Mouse (Mus musculus): ENCODE measurements around the gene Tbc1d8. TPM values are rescaled to one million over a fixed set of nuclear protein-coding genes. Genes with fewer than 3 reads are reported as not detected.

Tbc1d8 gene
- polyA plus RNA-seq, 1 experiment from 2014 or later, result 13.2 TPM

GRCm38 (mm10) chr1:39330857-39331594 is 147.5 kb downstream of the Tbc1d8 start:
- H3K27ac ChIP-seq (replicated peaks in 1 of 2; ENCODE audit: control insufficient read depth in 1 of 2, insufficient read depth in 1 of 2, low read depth in 2 of 2, low read length in 2 of 2), result peak overlapping the region; percentile 71 to 80
- no peaks in the 10 kb centered on the region for H3K36me3 ChIP-seq (ENCODE audit: control insufficient read depth, insufficient read depth, low read length)
- no peak overlapping the region for H3K4me3 ChIP-seq (ENCODE audit: control insufficient read depth in 1 of 2, insufficient read depth in 1 of 2, low read depth in 1 of 2, low read length in 2 of 2)
- peaks cover 23 to 48% of the 10 kb centered on the region in 2 experiments for H3K4me1 ChIP-seq (ENCODE audit: control insufficient read depth in 2 of 2, insufficient read depth in 2 of 2, low read length in 2 of 2)
- H3K4me2 ChIP-seq (ENCODE audit: low read length), result 0 out of 2 replicates have a peak overlapping the region, but pooled peaks have one; percentile 4
- H3K27me3 ChIP-seq (ENCODE audit: control insufficient read depth, insufficient read depth, low read length), result no peaks in the 10 kb centered on the region
- ATAC-seq (ENCODE audit: insufficient number of reproducible peaks, insufficient read depth, low FRiP score, low read depth), result peak; percentile 19
- WGBS, result 64% methylated on average over 7 of the region's 7 CpGs
- no peaks in the 10 kb centered on the region for H3K9me3 ChIP-seq (ENCODE audit: control insufficient read depth, low read length)
- no peak overlapping the region for H3K9ac ChIP-seq (ENCODE audit: low read length)

- 38% methylated on average over 7 of the region's 7 CpGs for WGBS
- H3K4me3 ChIP-seq (ENCODE audit: control insufficient read depth in 1 of 2, insufficient read depth in 1 of 2, low read depth in 1 of 2, low read length in 2 of 2), result no peak overlapping the region
- H3K36me3 ChIP-seq (ENCODE audit: control insufficient read depth, insufficient read depth, low read length), result no peaks in the 10 kb centered on the region
- H3K9ac ChIP-seq (ENCODE audit: low read length), result no peak overlapping the region
- H3K27me3 ChIP-seq (ENCODE audit: control insufficient read depth, insufficient read depth, low read length), result no peaks in the 10 kb centered on the region
- ATAC-seq (ENCODE audit: insufficient number of reproducible peaks, insufficient read depth, low FRiP score, low read depth), result no peak
- no peak overlapping the region for H3K4me2 ChIP-seq (ENCODE audit: low read length)
- H3K27ac ChIP-seq (replicated peaks in 1 of 2; ENCODE audit: control insufficient read depth in 1 of 2, insufficient read depth in 1 of 2, low read depth in 2 of 2, low read length in 2 of 2), result 0 out of 4 replicates have a peak overlapping the region, but pooled peaks of 1 of the 2 experiments have one; percentile 24
- no peaks in the 10 kb centered on the region for H3K9me3 ChIP-seq (ENCODE audit: control insufficient read depth, low read length)
- H3K4me1 ChIP-seq (ENCODE audit: control insufficient read depth in 2 of 2, insufficient read depth in 2 of 2, low read length in 2 of 2), result peaks cover 21 to 42% of the 10 kb centered on the region in 2 experiments
These were observed 151.0 kb downstream of the Tbc1d8 start for GRCm38 (mm10) chr1:39327546-39327945.

- Histone ChIP-seq H3K4me3 (ENCODE audit: control insufficient read depth in 1 of 2, insufficient read depth in 1 of 2, low read depth in 1 of 2, low read length in 2 of 2) (no peak overlapping the region), H3K27me3 (ENCODE audit: control insufficient read depth, insufficient read depth, low read length) (no peaks in the 10 kb centered on the region), H3K27ac (replicated peaks in 1 of 2; ENCODE audit: control insufficient read depth in 1 of 2, insufficient read depth in 1 of 2, low read depth in 2 of 2, low read length in 2 of 2) (no peak overlapping the region), H3K4me2 (ENCODE audit: low read length) (no peak overlapping the region), H3K4me1 (ENCODE audit: control insufficient read depth in 2 of 2, insufficient read depth in 2 of 2, low read length in 2 of 2) (peaks cover 11 to 21% of the 10 kb centered on the region in 2 experiments), H3K36me3 (ENCODE audit: control insufficient read depth, insufficient read depth, low read length) (no peaks in the 10 kb centered on the region), H3K9me3 (ENCODE audit: control insufficient read depth, low read length) (no peaks in the 10 kb centered on the region), H3K9ac (ENCODE audit: low read length) (no peak overlapping the region)
- ATAC-seq (ENCODE audit: insufficient number of reproducible peaks, insufficient read depth, low FRiP score, low read depth), result no peak
- WGBS, result 79% methylated on average over 6 of the region's 6 CpGs
These were observed 153.3 kb downstream of the Tbc1d8 start for GRCm38 (mm10) chr1:39325228-39325627.

- WGBS, result 69% methylated on average over 6 of the region's 6 CpGs
- no peak for ATAC-seq (ENCODE audit: insufficient number of reproducible peaks, insufficient read depth, low FRiP score, low read depth)
These were observed 156.6 kb downstream of the Tbc1d8 start for GRCm38 (mm10) chr1:39321954-39322353.

More at GRCm38 (mm10) chr1:39321954-39322353, 156.6 kb downstream of the Tbc1d8 start:
- Histone ChIP-seq H3K9me3 (ENCODE audit: control insufficient read depth, low read length) (no peaks in the 10 kb centered on the region), H3K27me3 (ENCODE audit: control insufficient read depth, insufficient read depth, low read length) (no peaks in the 10 kb centered on the region), H3K4me3 (ENCODE audit: control insufficient read depth in 1 of 2, insufficient read depth in 1 of 2, low read depth in 1 of 2, low read length in 2 of 2) (no peak overlapping the region), H3K4me2 (ENCODE audit: low read length) (no peak overlapping the region), H3K4me1 (ENCODE audit: control insufficient read depth in 2 of 2, insufficient read depth in 2 of 2, low read length in 2 of 2) (peaks cover 9 to 10% of the 10 kb centered on the region in 2 experiments), H3K36me3 (ENCODE audit: control insufficient read depth, insufficient read depth, low read length) (no peaks in the 10 kb centered on the region), H3K9ac (ENCODE audit: low read length) (no peak overlapping the region), H3K27ac (replicated peaks in 1 of 2; ENCODE audit: control insufficient read depth in 1 of 2, insufficient read depth in 1 of 2, low read depth in 2 of 2, low read length in 2 of 2) (no peak overlapping the region)

Other genes starting within 250 kb of the Tbc1d8 start
- 441 and 528 TPM in 2 replicates for gene Rpl31, start 110.9 kb downstream of the Tbc1d8 start, polyA plus RNA-seq (2014; fragmentation: Nextera tagmentation; extraction: Ambion mirVana)
- gene Cnot11, start 56.2 kb upstream of the Tbc1d8 start, polyA plus RNA-seq (2014; fragmentation: Nextera tagmentation; extraction: Ambion mirVana), result 21.9 and 23.6 TPM in 2 replicates
- 21.1 and 22.1 TPM in 2 replicates for gene Rnf149, start 98.7 kb upstream of the Tbc1d8 start, polyA plus RNA-seq (2014; fragmentation: Nextera tagmentation; extraction: Ambion mirVana)
- 0.03 and 0.05 TPM in 2 replicates for gene Creg2, start 172.7 kb upstream of the Tbc1d8 start, polyA plus RNA-seq (2014; fragmentation: Nextera tagmentation; extraction: Ambion mirVana)
- gene Rfx8, start 242.2 kb upstream of the Tbc1d8 start, polyA plus RNA-seq (2014; fragmentation: Nextera tagmentation; extraction: Ambion mirVana), result 1.1 and 1.7 TPM in 2 replicates

All from heart, embryonic 14.5 days (tissue).